Mouse (Mus musculus) lung, adult 2 months (tissue): ENCODE data around the gene Slc26a10.

Experiments
- CTCF ChIP-seq: fragments of 200-500 bp; IDR thresholded peaks from 2 replicates; pipeline ENCODE4 v1.5.1; 2011; ENCODE audit warnings: mild to moderate bottlenecking, low read length, control low read depth; ENCODE audit not compliant: insufficient read depth
- POLR2A ChIP-seq: fragments of 200-500 bp; IDR thresholded peaks from 2 replicates; pipeline ENCODE4 v1.6.1; 2011; ENCODE audit warnings: low read depth, mild to moderate bottlenecking, control low read depth, low read length, borderline replicate concordance; ENCODE audit errors: extremely low read depth

DNA sequence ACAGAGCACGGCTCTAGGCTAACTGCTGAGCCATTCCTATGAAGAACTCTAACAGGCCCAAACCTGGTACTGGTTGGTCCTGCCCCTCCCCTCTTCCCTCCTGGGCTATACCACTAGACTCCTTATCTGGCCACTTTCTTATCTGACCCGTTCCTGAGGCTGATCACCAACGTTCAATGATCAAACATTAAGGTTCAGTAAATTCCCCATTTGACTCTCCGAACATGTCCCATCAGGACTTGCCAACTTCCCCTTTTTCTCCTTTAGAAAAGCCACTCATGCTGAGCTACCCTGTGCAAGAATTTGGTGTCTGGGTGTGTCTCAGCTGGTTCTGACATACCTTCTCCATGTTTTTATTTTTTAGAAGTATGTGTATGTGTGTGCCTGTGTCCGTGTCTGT lies 53.9 kb downstream of the Slc26a10 start:
- TF ChIP-seq CTCF: no peak
- TF ChIP-seq POLR2A: no peak
